Mouse (Mus musculus) midbrain, embryonic 14.5 days (tissue): ENCODE measurements at regions not wholly inside any gene's neighbourhood (a gene's known extent, or its start where the extent isn't known, plus 50 kb on each side); places are given as distances from the start of the nearest gene placed in this dataset.

Experiments used
- ATAC-seq: fragments of 200-750 bp; cut with Nextera tagmentation; 2 replicates; pipeline ENCODE4 v1.8.0; 2017; ENCODE audit warnings: moderate number of reproducible peaks, moderate library complexity; ENCODE audit not compliant: low FRiP score, low TSS enrichment
- DNase-seq: peaks from one replicate; pipeline ENCODE4 v3.0.0-alpha.2; 2015
- H3K27ac ChIP-seq: fragments of 300-500 bp; sonication (generic); replicated peaks from 2 replicates; pipeline ENCODE4 v1.5.1; 2014; ENCODE audit warnings: mild to moderate bottlenecking, low read depth, low read length, moderate library complexity
- H3K27me3 ChIP-seq: fragments of 300-500 bp; sonication (generic); 2 replicates; pipeline ENCODE4 v1.6.1; 2014; ENCODE audit warnings: low read length, control low read depth, mixed read lengths; ENCODE audit not compliant: control insufficient read depth, insufficient read depth
- H3K36me3 ChIP-seq: fragments of 300-500 bp; sonication (generic); 2 replicates; pipeline ENCODE4 v1.6.1; 2014; ENCODE audit warnings: low read length, control low read depth; ENCODE audit not compliant: control insufficient read depth, insufficient read depth
- H3K4me1 ChIP-seq: fragments of 300-500 bp; sonication (generic); 2 replicates; pipeline ENCODE4 v1.6.1; 2014; ENCODE audit warnings: mild to moderate bottlenecking, antibody characterized with exemption, low read length, control low read depth; ENCODE audit not compliant: control insufficient read depth, insufficient read depth
- H3K4me2 ChIP-seq: fragments of 300-500 bp; sonication (generic); 2 replicates; pipeline ENCODE4 v1.6.1; 2014; ENCODE audit warnings: mild to moderate bottlenecking, low read length, moderate library complexity
- H3K4me3 ChIP-seq: fragments of 300-500 bp; sonication (generic); replicated peaks from 2 replicates; pipeline ENCODE4 v1.5.1; 2014; ENCODE audit warnings: low read depth, low read length
- H3K9ac ChIP-seq: fragments of 300-500 bp; sonication (generic); replicated peaks from 2 replicates; pipeline ENCODE4 v1.6.1; 2014; ENCODE audit warnings: mild to moderate bottlenecking, low read length, moderate library complexity
- H3K9me3 ChIP-seq: fragments of 300-500 bp; sonication (generic); 2 replicates; pipeline ENCODE4 v1.6.1; 2016; ENCODE audit warnings: low read length, control low read depth, mixed read lengths; ENCODE audit not compliant: control insufficient read depth
- WGBS: fragments of 180-500 bp; shearing (Covaris S2); extraction: QIAGEN DNeasy Blood & Tissue Kit; methylation state at CpG from one replicate; pipeline ENCODE4 v1.1.7; 2014; 5-methylcytosine and 5-hydroxymethylcytosine counted together

DNA sequence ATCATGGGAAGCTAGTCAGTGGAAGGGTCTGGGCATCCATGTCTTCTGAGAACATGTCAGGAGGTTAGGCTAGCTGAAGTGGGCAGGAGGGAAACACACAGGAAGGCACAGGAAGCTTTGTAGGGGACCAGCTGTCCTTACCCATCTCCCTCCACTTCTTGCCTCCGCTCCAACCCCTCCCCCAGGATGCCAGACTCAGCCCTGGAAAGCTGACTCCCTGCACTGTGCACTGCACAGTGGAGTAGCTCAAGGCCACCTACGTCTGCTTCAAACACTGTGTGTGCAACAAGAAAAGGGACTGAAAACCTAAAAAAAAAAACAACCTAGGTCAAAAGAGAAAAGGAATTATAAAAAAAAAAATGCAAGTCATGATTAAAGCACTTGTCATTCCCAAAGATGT, 97.3 kb downstream of the Zfp706 start:
- no peak overlapping the region for H3K27ac ChIP-seq
- H3K36me3 ChIP-seq: no peaks in the 10 kb centered on the region
- DNase-seq (no peak), ATAC-seq (no peak)
- no peak overlapping the region for H3K4me3 ChIP-seq
- no peaks in the 10 kb centered on the region for H3K9me3 ChIP-seq
- no peak overlapping the region for H3K9ac ChIP-seq
- WGBS: 67% methylated on average over 2 of the region's 2 CpGs
- no peaks in the 10 kb centered on the region for H3K4me1 ChIP-seq
- H3K27me3 ChIP-seq: no peaks in the 10 kb centered on the region
- H3K4me2 ChIP-seq: no peak overlapping the region

DNA sequence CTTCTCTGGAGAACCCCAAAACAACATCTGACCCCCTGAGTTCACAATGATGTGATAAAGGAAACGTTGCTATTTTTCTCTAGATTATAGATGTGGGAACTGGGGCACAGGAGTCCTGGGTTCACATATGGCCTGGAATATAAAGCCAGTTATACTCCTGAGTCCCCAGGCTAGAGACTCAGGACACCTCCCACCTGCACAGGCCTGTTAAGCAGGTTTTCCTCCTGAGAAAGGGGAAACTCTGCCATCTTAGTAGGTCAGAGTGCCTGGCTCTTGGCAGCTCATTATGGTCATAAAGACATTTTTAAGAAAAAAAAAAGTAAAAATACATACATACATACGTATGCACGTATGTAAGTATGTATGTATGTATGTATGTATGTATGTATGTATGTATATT, 98.1 kb downstream of the Zfp706 start:
- H3K9ac ChIP-seq: no peak overlapping the region
- no peaks in the 10 kb centered on the region for H3K4me1 ChIP-seq
- WGBS: 84% methylated on average over 3 of the region's 3 CpGs
- H3K9me3 ChIP-seq: no peaks in the 10 kb centered on the region
- DNase-seq (no peak), ATAC-seq (no peak)
- H3K4me2 ChIP-seq: no peak overlapping the region
- no peak overlapping the region for H3K4me3 ChIP-seq
- no peaks in the 10 kb centered on the region for H3K27me3 ChIP-seq
- no peaks in the 10 kb centered on the region for H3K36me3 ChIP-seq
- no peak overlapping the region for H3K27ac ChIP-seq

DNA sequence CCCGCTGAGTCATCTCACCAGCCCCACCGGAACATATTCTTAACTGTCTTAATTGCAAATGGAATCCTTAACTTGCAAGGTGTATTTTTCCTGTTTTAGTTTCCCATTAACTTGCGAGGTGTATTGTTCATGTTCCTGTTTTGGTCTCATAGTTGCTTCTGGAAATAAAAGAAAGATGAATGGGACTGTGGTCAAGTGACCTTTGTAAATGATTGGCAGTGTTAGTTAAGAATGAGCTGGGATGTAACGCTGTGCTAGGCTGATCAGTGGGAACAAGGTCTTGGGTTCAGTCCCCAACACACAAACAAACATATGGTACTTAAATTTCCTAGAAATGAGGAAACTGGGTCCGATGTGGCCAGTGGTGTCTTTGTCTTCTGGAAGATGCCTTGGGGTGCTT, 100.8 kb downstream of the Zfp706 start:
- Histone ChIP-seq H3K27me3 (no peaks in the 10 kb centered on the region), H3K4me2 (no peak overlapping the region), H3K9me3 (no peaks in the 10 kb centered on the region), H3K27ac (no peak overlapping the region), H3K4me1 (peaks cover 7% of the 10 kb centered on the region), H3K4me3 (no peak overlapping the region), H3K36me3 (no peaks in the 10 kb centered on the region), H3K9ac (no peak overlapping the region)
- ATAC-seq (no peak), DNase-seq (no peak)
- WGBS: 92% methylated on average over 5 of the region's 5 CpGs

DNA sequence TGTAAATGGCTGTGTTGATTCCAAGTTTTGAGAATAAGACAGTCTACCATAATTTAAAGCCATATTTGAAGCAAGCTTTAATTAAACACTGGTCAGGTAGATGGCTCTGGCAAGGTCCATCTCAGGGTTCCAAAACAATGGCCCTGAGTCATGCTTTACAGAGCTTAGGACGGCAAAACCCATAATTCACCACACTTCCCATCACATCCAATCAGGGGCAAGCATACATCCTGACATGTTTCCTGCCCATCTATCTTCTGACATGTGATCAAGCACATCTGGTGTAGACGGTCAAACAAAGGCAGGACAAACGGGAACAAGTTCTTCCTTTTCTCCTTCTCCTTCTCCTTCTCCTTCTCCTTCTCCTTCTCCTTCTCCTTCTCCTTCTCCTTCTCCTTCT, 101.5 kb downstream of the Zfp706 start:
- Histone ChIP-seq H3K9me3 (no peaks in the 10 kb centered on the region), H3K27me3 (no peaks in the 10 kb centered on the region), H3K4me1 (peaks cover 14% of the 10 kb centered on the region), H3K4me2 (no peak overlapping the region), H3K27ac (no peak overlapping the region), H3K4me3 (no peak overlapping the region), H3K36me3 (no peaks in the 10 kb centered on the region), H3K9ac (no peak overlapping the region)
- no peak for ATAC-seq
- 89% methylated on average over 3 of the region's 3 CpGs for WGBS
- DNase-seq: no peak

DNA sequence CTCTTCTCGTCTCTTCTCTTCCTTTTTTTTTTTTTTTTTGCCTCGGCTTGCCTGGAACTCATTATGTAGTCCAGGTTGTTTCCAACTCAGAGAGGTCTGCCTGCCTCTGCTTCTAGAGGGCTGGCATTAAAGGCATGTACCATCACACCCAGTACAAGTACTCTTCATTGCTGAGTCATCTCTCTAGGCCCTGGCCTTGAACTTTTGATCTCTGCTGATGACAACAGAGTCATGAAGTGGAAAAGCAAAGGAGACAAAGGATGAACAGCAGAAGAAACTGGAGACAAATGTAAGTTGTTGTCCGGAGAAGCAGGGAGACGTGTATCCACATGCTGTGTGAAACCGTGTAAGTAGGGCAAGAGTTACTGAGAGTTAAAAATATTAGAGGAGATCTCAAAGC, 103.7 kb downstream of the Zfp706 start:
- ATAC-seq (no peak), DNase-seq (no peak)
- no peak overlapping the region for H3K4me3 ChIP-seq
- no peak overlapping the region for H3K9ac ChIP-seq
- no peak overlapping the region for H3K27ac ChIP-seq
- H3K9me3 ChIP-seq: no peaks in the 10 kb centered on the region
- WGBS: 83% methylated on average over 5 of the region's 5 CpGs
- H3K4me1 ChIP-seq: peaks cover 22% of the 10 kb centered on the region
- no peaks in the 10 kb centered on the region for H3K27me3 ChIP-seq
- no peak overlapping the region for H3K4me2 ChIP-seq
- H3K36me3 ChIP-seq: no peaks in the 10 kb centered on the region

DNA sequence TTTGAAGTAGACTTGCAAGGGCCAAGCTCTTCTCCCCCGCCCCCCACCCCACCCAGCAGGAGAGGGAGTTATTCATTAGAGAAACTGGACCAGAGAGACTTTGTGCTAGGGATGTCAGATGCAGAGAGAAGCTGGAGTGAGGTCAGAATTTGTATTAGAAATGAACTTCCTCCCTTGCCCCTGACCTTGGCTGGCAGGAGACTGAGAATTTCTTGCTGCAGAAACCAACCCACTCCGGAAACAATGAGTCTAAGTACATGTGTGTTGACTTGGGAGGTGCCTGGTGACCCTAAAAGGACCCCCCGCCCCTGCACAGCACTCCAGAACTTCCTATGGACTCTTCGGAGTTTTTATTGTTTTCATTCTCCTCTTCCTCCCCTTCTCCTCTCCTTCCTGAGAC, 104.3 kb downstream of the Zfp706 start:
- no peak for ATAC-seq
- WGBS: 74% methylated on average over 4 of the region's 4 CpGs
- no peak overlapping the region for H3K4me3 ChIP-seq

DNA sequence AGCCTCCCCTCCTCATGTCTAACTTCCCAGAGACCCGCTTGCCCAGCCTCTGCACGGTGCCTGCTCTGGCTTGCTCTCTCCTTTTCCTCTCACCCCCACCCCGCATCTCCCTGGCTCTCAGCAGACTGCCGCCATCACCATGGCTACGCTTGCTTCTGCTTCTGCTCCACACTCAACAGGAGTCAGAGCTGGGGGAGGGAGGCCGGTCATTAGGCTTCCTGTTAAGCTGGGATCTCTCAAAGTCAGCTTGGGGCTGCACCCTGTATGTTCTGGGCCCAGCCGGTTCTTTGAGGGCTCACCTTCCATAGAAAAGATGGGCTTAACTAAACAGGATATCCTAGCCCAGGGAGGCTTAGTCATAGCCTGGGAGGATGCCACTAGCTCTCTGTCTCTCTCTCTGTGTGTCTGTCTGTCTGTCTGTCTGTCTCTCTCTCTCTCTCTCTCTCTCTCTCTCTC, 105.7 kb downstream of the Zfp706 start:
- Histone ChIP-seq H3K36me3 (no peaks in the 10 kb centered on the region), H3K4me3 (no peak overlapping the region), H3K9ac (peak overlapping the region; percentile 36; the same call in 1 of the 2 replicates), H3K4me1 (peaks cover 22% of the 10 kb centered on the region), H3K4me2 (peak overlapping the region; percentile 38), H3K27ac (peak overlapping the region; percentile 55), H3K27me3 (no peaks in the 10 kb centered on the region), H3K9me3 (no peaks in the 10 kb centered on the region)
- peak; percentile 92 for ATAC-seq
- peak; percentile 86 for DNase-seq
- 0% methylated on average over 7 of the region's 7 CpGs for WGBS

More for the DNA sequence above, 104.3 kb downstream of the Zfp706 start:
- Histone ChIP-seq H3K27ac (no peak overlapping the region), H3K36me3 (no peaks in the 10 kb centered on the region), H3K9ac (no peak overlapping the region), H3K4me2 (no peak overlapping the region), H3K4me1 (peaks cover 22% of the 10 kb centered on the region), H3K9me3 (no peaks in the 10 kb centered on the region), H3K27me3 (no peaks in the 10 kb centered on the region)
- DNase-seq: no peak

DNA sequence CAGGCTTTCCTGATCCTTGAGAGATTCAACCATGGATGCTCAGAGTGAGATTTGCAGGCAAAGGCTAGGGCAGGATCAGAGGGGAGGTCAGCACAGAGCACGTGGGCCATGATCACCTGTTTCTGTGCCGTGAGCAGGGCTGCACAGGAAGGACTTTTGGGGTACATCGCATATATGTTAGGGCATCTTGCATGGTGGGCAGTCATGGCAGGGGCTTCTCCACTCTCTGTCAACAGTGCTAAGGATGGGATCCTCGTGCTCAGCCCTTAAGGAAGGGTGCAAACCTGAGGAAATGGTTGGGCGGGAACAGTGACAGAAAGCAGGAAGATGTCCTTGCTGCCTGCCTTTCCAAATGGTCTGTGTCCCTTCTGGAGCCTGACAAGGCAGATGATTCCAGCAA, 106.2 kb downstream of the Zfp706 start:
- WGBS: 60% methylated on average over 5 of the region's 5 CpGs
- Histone ChIP-seq H3K27ac (peak overlapping the region; percentile 55), H3K36me3 (no peaks in the 10 kb centered on the region), H3K27me3 (no peaks in the 10 kb centered on the region), H3K4me2 (peak overlapping the region; percentile 38), H3K4me3 (no peak overlapping the region), H3K4me1 (peaks cover 22% of the 10 kb centered on the region), H3K9me3 (no peaks in the 10 kb centered on the region), H3K9ac (peak overlapping the region; percentile 36; the same call in 1 of the 2 replicates)
- ATAC-seq: peak; percentile 21; the same call in 1 of the 2 replicates
- no peak for DNase-seq

DNA sequence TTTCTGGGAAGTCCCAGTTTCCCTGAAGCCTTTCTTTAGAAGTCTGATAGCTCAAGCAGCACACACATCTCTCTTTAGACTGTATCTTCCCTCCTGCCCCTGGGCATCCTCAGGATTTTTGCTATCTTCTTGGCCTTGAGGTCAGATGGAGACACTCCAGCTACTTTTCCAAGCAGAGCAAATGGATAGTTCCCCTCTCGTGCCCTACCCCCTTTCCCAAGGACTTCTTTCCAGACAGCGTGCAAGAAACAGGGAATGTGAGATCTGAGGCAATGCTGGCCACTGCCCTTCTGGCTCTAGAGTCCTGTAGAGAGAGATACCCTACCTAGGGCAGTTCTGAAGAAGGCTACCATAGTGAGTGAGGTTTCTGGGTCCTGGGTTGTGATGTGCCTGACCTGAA, 106.6 kb downstream of the Zfp706 start:
- no peaks in the 10 kb centered on the region for H3K9me3 ChIP-seq
- peaks cover 22% of the 10 kb centered on the region for H3K4me1 ChIP-seq
- no peak for ATAC-seq
- no peak overlapping the region for H3K9ac ChIP-seq
- H3K27ac ChIP-seq: no peak overlapping the region
- no peaks in the 10 kb centered on the region for H3K36me3 ChIP-seq
- H3K4me2 ChIP-seq: no peak overlapping the region
- DNase-seq: no peak
- H3K27me3 ChIP-seq: no peaks in the 10 kb centered on the region
- no peak overlapping the region for H3K4me3 ChIP-seq
- 70% methylated on average over 2 of the region's 2 CpGs for WGBS
